Mouse (Mus musculus): ENCODE measurements around the gene Tpr.
A peak's percentile ranks its signal among the peaks of the same experiment; 100 is the strongest.

The Tpr gene

GRCm38 (mm10) chr1:150463068-150463467 is 70.4 kb downstream of the Tpr start:
- DNase-seq (ENCODE audit: low spot score in 2 of 2) = no peak

- DNase-seq (ENCODE audit: low spot score in 2 of 2) = no peak
These were observed 71.1 kb downstream of the Tpr start for GRCm38 (mm10) chr1:150463691-150464090.

GRCm38 (mm10) chr1:150465364-150465763 is 72.7 kb downstream of the Tpr start:
- DNase-seq (ENCODE audit: low spot score in 2 of 2) = no peak

GRCm38 (mm10) chr1:150466132-150466531 is 73.5 kb downstream of the Tpr start, which contains the start of gene Prg4:
Prg4 (minus strand) TSS chr1:150466165.
- DNase-seq (ENCODE audit: low spot score in 2 of 2) = no peak

- no peak for DNase-seq (ENCODE audit: low spot score in 2 of 2)
These were observed 77.4 kb downstream of the Tpr start for GRCm38 (mm10) chr1:150469992-150470391.

GRCm38 (mm10) chr1:150472525-150472924 is 79.9 kb downstream of the Tpr start:
- DNase-seq (ENCODE audit: low spot score in 2 of 2) = peak; percentile 6 to 17

- no peak for DNase-seq (ENCODE audit: low spot score in 2 of 2)
These were observed 88.0 kb downstream of the Tpr start for GRCm38 (mm10) chr1:150480674-150481073.

- peak in 1 of 2 experiments; percentile 9 for DNase-seq (ENCODE audit: low spot score in 2 of 2)
These were observed 96.5 kb downstream of the Tpr start for GRCm38 (mm10) chr1:150489148-150489547.

GRCm38 (mm10) chr1:150496626-150497302 is 104.1 kb downstream of the Tpr start:
- DNase-seq (ENCODE audit: low spot score in 2 of 2) = no peak

GRCm38 (mm10) chr1:150497690-150498089 is 105.1 kb downstream of the Tpr start:
- DNase-seq (ENCODE audit: low spot score in 2 of 2) = no peak

GRCm38 (mm10) chr1:150498177-150498576 is 105.5 kb downstream of the Tpr start:
- no peak for DNase-seq (ENCODE audit: low spot score in 2 of 2)
